Mouse (Mus musculus): ENCODE data around the gene Uroc1. TPM values are rescaled to one million over a fixed set of nuclear protein-coding genes. Genes with fewer than 3 reads are reported as not detected.

The Uroc1 gene
- polyA plus RNA-seq, 1 experiment from 2014 or later: not detected

GRCm38 (mm10) chr6:90369725-90370553 lies 36.9 kb downstream of the Uroc1 start:
- Histone ChIP-seq H3K4me3 (ENCODE audit: low read depth, low read length) (peak overlapping the region; percentile 90), H3K27me3 (ENCODE audit: insufficient read depth, low read length) (no peaks in the 10 kb centered on the region), H3K36me3 (ENCODE audit: insufficient read depth) (peaks cover 26% of the 10 kb centered on the region), H3K4me1 (ENCODE audit: insufficient read depth) (peaks cover 5% of the 10 kb centered on the region), H3K27ac (ENCODE audit: low read depth) (peak overlapping the region; percentile 72), H3K4me2 (peak overlapping the region; percentile 96), H3K9me3 (ENCODE audit: low read depth, low read length) (no peaks in the 10 kb centered on the region), H3K9ac (peak overlapping the region; percentile 78)
- ATAC-seq (ENCODE audit: insufficient read depth) (peak; percentile 83), DNase-seq (peak; percentile 51)
- WGBS: under 1% methylated on average over 81 of the region's 98 CpGs
- TF ChIP-seq CTCF (IDR thresholded peaks at IDR 0.05; ENCODE audit: low read depth): 0 out of 2 replicates have a peak, but pooled peaks have one; percentile 6

GRCm38 (mm10) chr6:90374647-90375046 lies 41.6 kb downstream of the Uroc1 start:
- Histone ChIP-seq H3K36me3 (ENCODE audit: insufficient read depth) (peaks cover 66% of the 10 kb centered on the region), H3K4me1 (ENCODE audit: insufficient read depth) (peaks cover 5% of the 10 kb centered on the region), H3K27me3 (ENCODE audit: insufficient read depth, low read length) (no peaks in the 10 kb centered on the region), H3K4me3 (ENCODE audit: low read depth, low read length) (no peak overlapping the region), H3K9me3 (ENCODE audit: low read depth, low read length) (no peaks in the 10 kb centered on the region), H3K9ac (no peak overlapping the region), H3K4me2 (no peak overlapping the region), H3K27ac (ENCODE audit: low read depth) (no peak overlapping the region)
- no peak for TF ChIP-seq CTCF (IDR thresholded peaks at IDR 0.05; ENCODE audit: low read depth)
- no peak for DNase-seq
- no peak; the same call in 1 of the 2 replicates for ATAC-seq (ENCODE audit: insufficient read depth)
- WGBS: 68% methylated on average over 4 of the region's 4 CpGs

GRCm38 (mm10) chr6:90377708-90378107 lies 44.6 kb downstream of the Uroc1 start:
- no peak overlapping the region for H3K4me2 ChIP-seq
- H3K27ac ChIP-seq (ENCODE audit: low read depth): no peak overlapping the region
- 90% methylated on average over 2 of the region's 2 CpGs for WGBS
- H3K9ac ChIP-seq: no peak overlapping the region
- H3K36me3 ChIP-seq (ENCODE audit: insufficient read depth): peaks cover 92% of the 10 kb centered on the region
- H3K4me1 ChIP-seq (ENCODE audit: insufficient read depth): no peaks in the 10 kb centered on the region
- no peaks in the 10 kb centered on the region for H3K9me3 ChIP-seq (ENCODE audit: low read depth, low read length)
- no peak overlapping the region for H3K4me3 ChIP-seq (ENCODE audit: low read depth, low read length)
- no peak for TF ChIP-seq CTCF (IDR thresholded peaks at IDR 0.05; ENCODE audit: low read depth)
- ATAC-seq (ENCODE audit: insufficient read depth) (no peak), DNase-seq (no peak)
- H3K27me3 ChIP-seq (ENCODE audit: insufficient read depth, low read length): no peaks in the 10 kb centered on the region

DNA sequence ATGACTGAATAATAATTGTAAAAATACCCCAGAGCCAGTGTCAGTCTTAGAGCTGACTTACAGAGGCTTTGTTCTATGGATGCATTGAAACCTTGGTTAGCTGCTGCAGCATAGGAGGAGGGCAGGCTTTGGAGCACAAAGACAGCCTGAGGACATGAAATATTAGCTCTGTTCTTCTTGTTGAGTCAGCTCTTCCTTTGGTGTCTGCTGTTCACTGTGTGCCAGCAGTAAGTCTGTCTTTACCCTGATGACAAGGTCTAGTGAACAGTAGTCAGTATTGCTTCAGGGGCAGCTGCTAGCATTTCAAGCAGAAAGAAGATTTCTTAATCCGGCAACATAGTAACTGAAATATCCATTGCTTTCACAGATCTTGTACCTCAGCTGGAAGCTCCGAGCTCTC lies 48.4 kb downstream of the Uroc1 start:
- Histone ChIP-seq H3K4me2 (no peak overlapping the region), H3K27ac (ENCODE audit: low read depth) (no peak overlapping the region), H3K9ac (no peak overlapping the region), H3K9me3 (ENCODE audit: low read depth, low read length) (no peaks in the 10 kb centered on the region), H3K4me3 (ENCODE audit: low read depth, low read length) (no peak overlapping the region), H3K27me3 (ENCODE audit: insufficient read depth, low read length) (no peaks in the 10 kb centered on the region), H3K36me3 (ENCODE audit: insufficient read depth) (peaks cover 84% of the 10 kb centered on the region), H3K4me1 (ENCODE audit: insufficient read depth) (no peaks in the 10 kb centered on the region)
- no peak for DNase-seq
- TF ChIP-seq CTCF (IDR thresholded peaks at IDR 0.05; ENCODE audit: low read depth): no peak
- no peak for ATAC-seq (ENCODE audit: insufficient read depth)
- WGBS: 93% methylated on average over 2 of the region's 2 CpGs

DNA sequence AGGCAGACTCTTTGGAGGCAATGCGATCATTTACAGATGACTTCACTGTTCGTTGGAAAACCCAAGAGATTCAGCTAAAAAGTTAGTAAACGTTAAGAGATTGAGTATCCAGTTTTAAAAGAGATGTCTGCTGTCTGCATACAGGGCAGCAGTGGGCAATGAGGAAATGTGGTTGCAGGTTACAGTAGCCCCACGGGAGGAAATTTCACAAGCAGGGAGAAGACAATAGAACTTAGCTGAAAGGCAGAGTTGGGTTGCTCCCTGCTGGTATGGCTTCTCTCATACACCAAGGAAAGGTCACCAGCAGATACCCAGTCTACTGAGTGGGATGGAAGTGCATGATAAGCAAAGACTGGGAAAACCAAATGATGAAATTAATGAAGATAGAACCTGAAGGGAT lies 57.5 kb downstream of the Uroc1 start:
- no peaks in the 10 kb centered on the region for H3K4me1 ChIP-seq (ENCODE audit: insufficient read depth)
- DNase-seq (no peak), ATAC-seq (ENCODE audit: insufficient read depth) (no peak)
- H3K9me3 ChIP-seq (ENCODE audit: low read depth, low read length): no peaks in the 10 kb centered on the region
- H3K4me3 ChIP-seq (ENCODE audit: low read depth, low read length): no peak overlapping the region
- WGBS: 83% methylated on average over 4 of the region's 4 CpGs
- H3K9ac ChIP-seq: no peak overlapping the region
- H3K27me3 ChIP-seq (ENCODE audit: insufficient read depth, low read length): no peaks in the 10 kb centered on the region
- H3K27ac ChIP-seq (ENCODE audit: low read depth): no peak overlapping the region
- H3K36me3 ChIP-seq (ENCODE audit: insufficient read depth): peaks cover 49% of the 10 kb centered on the region
- no peak overlapping the region for H3K4me2 ChIP-seq
- TF ChIP-seq CTCF (IDR thresholded peaks at IDR 0.05; ENCODE audit: low read depth): no peak

DNA sequence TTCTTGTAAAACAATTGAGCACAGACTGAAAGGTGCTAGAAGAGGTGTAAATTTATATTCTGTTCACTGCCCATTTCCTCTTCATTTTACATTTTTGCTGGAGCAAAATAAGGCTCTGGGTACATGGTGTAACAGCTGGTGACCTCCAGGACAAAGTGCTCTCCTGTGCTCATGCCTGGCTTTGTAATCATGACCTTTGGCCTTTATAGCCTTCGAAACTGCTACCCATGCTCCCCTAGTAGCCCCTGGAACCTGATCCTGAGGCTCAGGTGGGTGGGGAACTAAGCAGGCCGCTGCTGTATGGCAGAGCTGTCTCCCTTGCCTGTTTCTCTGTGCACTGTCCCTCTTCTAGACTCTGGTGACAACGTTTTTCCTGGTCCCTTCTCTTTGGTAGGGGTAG lies 60.9 kb downstream of the Uroc1 start:
- ATAC-seq (ENCODE audit: insufficient read depth): no peak
- Histone ChIP-seq H3K4me1 (ENCODE audit: insufficient read depth) (no peaks in the 10 kb centered on the region), H3K4me2 (no peak overlapping the region), H3K27me3 (ENCODE audit: insufficient read depth, low read length) (no peaks in the 10 kb centered on the region), H3K9me3 (ENCODE audit: low read depth, low read length) (no peaks in the 10 kb centered on the region), H3K36me3 (ENCODE audit: insufficient read depth) (peaks cover 36% of the 10 kb centered on the region; the same call in 1 of the 2 replicates), H3K4me3 (ENCODE audit: low read depth, low read length) (no peak overlapping the region), H3K9ac (no peak overlapping the region), H3K27ac (ENCODE audit: low read depth) (no peak overlapping the region)
- DNase-seq: no peak
- WGBS: 52% methylated on average over 3 of the region's 3 CpGs
- no peak for TF ChIP-seq CTCF (IDR thresholded peaks at IDR 0.05; ENCODE audit: low read depth)

DNA sequence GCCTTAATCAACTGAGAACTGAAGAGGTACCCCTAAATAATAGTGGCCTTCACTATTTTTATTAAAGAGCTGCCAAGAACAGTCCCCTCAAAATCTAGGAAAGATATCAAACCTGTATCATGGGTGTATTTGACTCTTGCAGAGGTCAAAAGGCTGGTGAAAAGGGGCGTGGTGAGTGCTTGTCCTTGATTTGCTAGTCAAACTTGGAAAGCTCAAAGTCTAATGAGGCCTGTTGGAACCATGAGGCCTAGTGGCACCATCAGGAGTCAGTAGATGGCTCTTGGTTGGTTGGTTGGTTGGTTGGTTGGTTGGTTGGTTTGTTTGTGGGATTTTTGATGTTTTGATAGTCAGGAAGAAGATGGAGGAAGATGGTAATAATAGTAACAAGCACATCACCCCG lies 62.7 kb downstream of the Uroc1 start:
- no peaks in the 10 kb centered on the region for H3K4me1 ChIP-seq (ENCODE audit: insufficient read depth)
- WGBS: 91% methylated on average over 2 of the region's 2 CpGs
- H3K4me3 ChIP-seq (ENCODE audit: low read depth, low read length): no peak overlapping the region
- TF ChIP-seq CTCF (IDR thresholded peaks at IDR 0.05; ENCODE audit: low read depth): no peak
- no peak overlapping the region for H3K9ac ChIP-seq
- ATAC-seq (ENCODE audit: insufficient read depth) (no peak), DNase-seq (no peak)
- peaks cover 28% of the 10 kb centered on the region for H3K36me3 ChIP-seq (ENCODE audit: insufficient read depth)
- no peaks in the 10 kb centered on the region for H3K9me3 ChIP-seq (ENCODE audit: low read depth, low read length)
- H3K27me3 ChIP-seq (ENCODE audit: insufficient read depth, low read length): no peaks in the 10 kb centered on the region
- H3K27ac ChIP-seq (ENCODE audit: low read depth): no peak overlapping the region
- no peak overlapping the region for H3K4me2 ChIP-seq

All from lung, embryonic 14.5 days (tissue).